Mouse (Mus musculus) thymus, postnatal 25 days (tissue): ENCODE data around the gene Ak8.
A peak's percentile ranks its signal among the peaks of the same experiment; 100 is the strongest.

Source experiments
- DNase-seq: peaks from one replicate; pipeline ENCODE4 v3.0.0; 2022

Gene Ak8

DNA sequence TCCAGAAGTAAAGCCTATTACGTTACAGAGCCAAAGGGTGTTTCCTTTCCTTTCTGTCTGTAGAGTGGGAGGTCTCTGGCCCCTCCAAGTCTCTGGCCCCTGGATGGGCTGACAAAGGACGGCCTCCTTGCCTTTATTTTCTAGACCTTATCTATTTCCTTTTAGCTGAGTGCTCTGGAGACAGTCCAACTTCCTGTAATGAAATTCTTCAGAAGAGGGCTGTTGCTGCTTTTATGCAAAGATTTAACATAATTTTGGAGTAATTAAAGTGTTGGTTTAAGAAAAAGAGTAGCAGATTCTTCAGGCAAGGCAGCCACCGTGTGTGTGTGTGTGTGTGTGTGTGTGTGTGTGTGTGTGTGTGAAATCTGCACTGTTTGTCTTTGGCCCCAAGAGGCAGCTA, 98.4 kb downstream of the Ak8 start:
- DNase-seq: no peak

DNA sequence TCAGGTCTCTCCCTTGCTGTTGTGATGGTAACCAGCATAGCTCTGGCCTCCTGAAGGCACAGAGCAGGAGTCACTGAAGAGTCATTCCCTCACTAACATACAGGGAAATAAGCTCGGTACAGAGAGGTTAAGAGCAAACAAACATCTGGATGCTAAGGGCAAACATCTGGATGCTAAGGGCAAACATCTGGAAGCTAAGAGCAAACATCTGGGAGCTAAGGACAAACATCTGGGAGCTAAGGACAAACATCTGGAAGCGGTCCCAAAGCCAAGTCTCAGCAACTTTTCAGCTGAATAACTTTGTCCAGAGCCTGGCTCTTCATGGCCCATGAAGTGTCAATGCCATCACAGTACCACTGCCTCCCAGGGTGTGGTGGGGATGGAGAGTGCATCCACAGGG, 99.6 kb downstream of the Ak8 start:
- no peak for DNase-seq

DNA sequence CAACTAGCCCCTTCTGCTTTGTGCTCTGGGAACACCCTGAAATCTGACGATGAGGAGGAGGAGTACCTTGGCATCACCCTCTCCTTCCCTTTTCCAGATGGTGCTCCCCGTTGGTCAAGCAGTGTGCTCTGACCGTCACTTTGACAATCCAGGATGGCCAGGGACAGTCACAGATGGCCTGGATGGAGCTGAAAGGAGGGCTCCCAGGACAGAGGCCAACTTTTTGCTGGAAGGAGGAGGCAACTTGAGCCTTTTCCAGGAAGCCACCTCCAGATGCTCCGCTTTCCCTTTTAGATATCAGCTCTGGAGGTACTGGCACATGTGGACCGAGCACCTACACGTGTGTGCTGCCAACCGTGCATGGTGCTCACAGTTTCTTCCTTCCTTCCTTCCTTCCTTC, 103.4 kb downstream of the Ak8 start:
- no peak for DNase-seq

- no peak for DNase-seq
Observed at GRCm38 (mm10) chr2:28808841-28809240, 108.9 kb downstream of the Ak8 start.

- DNase-seq: peak; percentile 16
Observed at GRCm38 (mm10) chr2:28810260-28811013, 110.5 kb downstream of the Ak8 start.

GRCm38 (mm10) chr2:28818866-28819265, 118.9 kb downstream of the Ak8 start:
- no peak for DNase-seq

DNA sequence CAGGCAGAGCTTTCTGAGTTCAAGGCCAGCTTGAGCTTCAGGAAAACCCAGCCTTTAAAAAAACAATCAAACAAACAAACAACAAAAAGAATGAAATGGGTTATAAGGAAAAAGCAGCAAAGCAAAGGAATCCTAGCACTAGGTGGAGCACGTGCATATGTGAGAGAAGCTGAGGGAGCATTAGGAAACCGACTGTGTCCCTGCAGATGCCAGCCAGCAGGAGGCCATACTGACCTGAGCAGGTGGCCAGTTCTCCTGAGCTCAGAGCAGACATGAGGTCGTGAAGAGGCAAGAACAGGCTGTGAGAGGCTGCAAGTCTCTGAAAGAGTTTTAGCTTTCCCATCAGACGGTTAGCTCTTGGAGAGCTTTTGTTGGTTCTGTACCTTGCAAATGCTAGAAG, 129.3 kb downstream of the Ak8 start:
- DNase-seq: no peak

- no peak for DNase-seq
Observed at GRCm38 (mm10) chr2:28836181-28836940, 136.4 kb downstream of the Ak8 start.

- no peak for DNase-seq
Observed at GRCm38 (mm10) chr2:28839501-28840221, 139.7 kb downstream of the Ak8 start.

DNA sequence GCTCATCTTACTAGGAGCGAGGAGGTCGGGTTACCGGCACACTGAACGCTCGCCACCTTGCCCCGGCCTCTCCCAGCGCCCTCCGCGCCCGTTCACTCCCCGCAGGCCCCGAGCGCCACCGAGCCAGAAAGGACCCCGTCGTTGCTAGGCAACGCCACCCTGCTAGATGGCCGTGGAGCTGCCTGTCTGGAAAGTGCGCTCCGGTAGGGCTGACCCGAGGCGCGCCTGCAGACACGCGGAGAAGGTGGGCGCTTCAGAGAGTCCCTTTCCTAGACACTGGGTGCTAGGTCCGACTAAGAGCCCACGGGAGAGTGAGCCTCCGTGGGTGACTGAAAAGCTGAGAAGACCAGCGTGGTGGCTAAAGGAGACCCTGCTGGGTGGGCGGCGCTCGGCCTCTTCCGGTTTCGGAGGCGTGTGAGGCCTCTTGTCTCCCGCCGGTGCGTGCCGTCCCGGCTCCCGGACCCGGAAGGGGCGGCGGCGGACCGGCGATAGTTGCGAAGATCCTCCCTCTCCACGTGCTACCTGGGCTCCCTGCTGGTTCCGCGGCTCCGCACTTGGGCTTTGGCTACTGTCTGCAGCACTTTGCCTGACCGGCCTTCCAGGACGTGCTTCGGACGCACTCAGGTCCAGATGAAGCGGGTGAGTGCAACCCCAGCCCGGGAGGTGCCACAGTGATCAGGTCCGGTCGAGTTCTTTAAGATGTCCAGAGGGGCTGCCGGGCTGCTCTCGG, 140.4 kb downstream of the Ak8 start, which contains the start of the genes Gtf3c4 and Ddx31:
Gene Gtf3c4 (minus strand): TSS at position 139 of the 730 bp plus-strand sequence.
Gene Ddx31 (plus strand): TSS at position 185 of the 730 bp plus-strand sequence.
- peak; percentile 95 for DNase-seq

DNA sequence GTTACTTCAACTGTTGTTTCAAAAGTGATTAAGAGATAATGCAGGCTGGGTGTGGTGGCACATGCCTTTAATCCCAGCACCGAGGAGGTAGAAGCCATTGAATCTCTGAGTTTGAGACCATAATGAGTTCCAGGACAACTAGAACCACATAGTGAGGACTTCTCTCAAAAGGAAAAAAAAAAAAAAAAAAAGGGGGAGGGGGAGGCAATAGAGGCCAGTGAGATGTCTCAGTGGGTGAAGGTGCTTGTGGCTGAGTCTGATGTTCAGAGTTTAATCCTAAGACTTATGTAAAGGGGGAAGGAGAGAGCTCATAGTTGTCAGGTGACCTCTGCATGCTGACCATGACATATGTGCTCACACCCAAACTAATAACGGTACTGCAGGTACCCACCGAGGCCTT, 142.1 kb downstream of the Ak8 start:
- DNase-seq: no peak

- no peak for DNase-seq
Observed at GRCm38 (mm10) chr2:28848879-28849278, 148.9 kb downstream of the Ak8 start.

- no peak for DNase-seq
Observed at GRCm38 (mm10) chr2:28852594-28852993, 152.6 kb downstream of the Ak8 start.

DNA sequence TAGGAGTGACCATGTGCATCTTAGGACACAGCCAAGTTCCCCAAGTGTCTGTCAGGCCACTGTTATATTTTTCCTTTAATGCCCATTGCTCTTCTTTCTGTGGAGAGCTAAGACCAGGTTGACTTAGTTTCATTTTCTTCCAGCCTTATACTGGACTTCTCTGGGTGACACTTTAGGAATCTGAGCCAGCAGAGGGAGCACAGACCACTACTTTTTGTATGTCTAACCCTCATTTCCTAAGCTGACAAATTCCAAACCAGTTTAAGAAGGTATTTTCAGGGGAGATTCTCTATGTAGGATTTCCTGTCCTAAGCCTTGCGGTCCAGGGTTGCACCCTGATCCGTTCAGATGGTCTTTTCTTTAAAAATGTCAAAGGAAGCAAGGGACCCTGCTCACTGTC, 155.8 kb downstream of the Ak8 start:
- no peak for DNase-seq

DNA sequence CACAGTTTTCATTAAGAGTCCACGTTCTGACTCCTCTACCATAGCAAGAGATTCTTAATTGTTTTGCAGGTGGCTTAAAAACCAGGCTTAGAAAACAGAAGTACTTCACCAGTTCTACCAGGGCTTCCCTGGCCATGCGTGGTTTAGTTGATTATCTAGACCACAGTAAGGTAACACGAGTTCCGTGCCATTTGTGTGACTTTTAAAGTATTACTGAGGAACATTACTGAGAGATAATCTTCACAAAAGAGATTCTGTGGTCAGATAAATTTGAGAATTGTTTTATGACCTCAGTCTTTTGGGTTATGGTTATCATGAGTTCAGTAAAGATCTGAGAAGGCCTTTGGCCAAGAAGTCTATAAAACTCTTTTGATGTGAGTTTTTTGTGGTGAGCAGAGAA, 159.3 kb downstream of the Ak8 start:
- DNase-seq: no peak

DNA sequence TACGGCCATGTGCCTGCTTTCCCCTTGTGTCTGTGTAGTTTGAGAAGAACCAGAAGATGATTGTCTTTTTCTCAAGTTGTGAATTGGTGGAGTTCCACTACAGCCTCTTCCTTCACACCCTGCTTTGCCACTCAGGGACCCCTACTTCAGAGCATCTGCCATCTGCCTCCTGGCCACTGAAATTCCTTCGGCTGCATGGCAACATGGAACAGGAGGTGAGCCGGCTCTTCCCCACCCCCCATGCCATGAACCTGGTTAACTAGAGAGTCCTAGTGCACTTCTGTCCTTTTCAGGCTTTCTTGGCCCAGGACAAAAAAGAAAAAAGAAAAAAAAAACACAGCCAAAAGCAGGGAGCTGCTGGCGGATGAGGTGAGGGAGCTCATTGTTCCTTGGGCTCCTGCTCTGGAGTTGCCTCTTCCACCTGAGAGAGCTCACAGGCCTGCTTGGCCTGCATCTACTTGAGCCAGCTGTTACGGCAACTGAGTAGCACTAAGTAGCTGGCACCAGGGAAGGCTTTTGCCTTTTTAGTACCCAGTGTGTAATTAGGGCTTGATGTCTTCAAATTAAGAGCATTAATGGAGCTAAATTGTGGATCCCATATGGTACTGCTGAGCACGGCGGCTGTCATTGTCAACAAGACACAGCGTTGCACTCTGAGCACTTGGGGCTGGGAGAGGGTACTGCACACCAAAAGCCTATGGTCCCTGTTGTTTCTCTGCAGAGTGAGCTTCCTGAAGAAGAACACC, 160.9 kb downstream of the Ak8 start:
- no peak for DNase-seq
